Mouse (Mus musculus): ENCODE results near the gene Rassf10. TPM values are rescaled to one million over a fixed set of nuclear protein-coding genes. Genes with fewer than 3 reads are reported as not detected.

The Rassf10 gene
- polyA plus RNA-seq (2015; fragmentation: Nextera tagmentation; extraction: Ambion mirVana), result 3.6 and 5.4 TPM in 2 replicates

- peaks cover 19% of the 10 kb centered on the region for H3K4me1 ChIP-seq
- peak within 1 kb of the TSS; percentile 33 for H3K9ac ChIP-seq
- peak; percentile 21; the same call in 1 of the 2 replicates for ATAC-seq (replicated peaks)
- WGBS, result under 1% methylated on average over 35 of the region's 41 CpGs
- peak within 1 kb of the TSS; percentile 45 for H3K4me3 ChIP-seq
- H3K9me3 ChIP-seq, result no peaks in the 10 kb centered on the region
- no peaks in the 10 kb centered on the region for H3K36me3 ChIP-seq (replicated peaks)
- H3K4me2 ChIP-seq, result peak within 1 kb of the TSS; percentile 78
- no peak within 1 kb of the TSS for H3K27ac ChIP-seq
- H3K27me3 ChIP-seq (replicated peaks), result peaks cover 42% of the 10 kb centered on the region
These were observed at the start of gene Rassf10 for GRCm38 (mm10) chr7:112953777-112954291. TSS of gene Rassf10 (plus strand) at chr7:112953962.

GRCm38 (mm10) chr7:112906848-112907247, 46.9 kb upstream of the Rassf10 start:
- 76% methylated on average over 5 of the region's 5 CpGs for WGBS
- no peaks in the 10 kb centered on the region for H3K9me3 ChIP-seq
- no peak overlapping the region for H3K27ac ChIP-seq
- H3K27me3 ChIP-seq (replicated peaks), result no peaks in the 10 kb centered on the region
- H3K4me2 ChIP-seq, result no peak overlapping the region
- H3K9ac ChIP-seq, result no peak overlapping the region
- H3K36me3 ChIP-seq (replicated peaks), result no peaks in the 10 kb centered on the region
- no peak for ATAC-seq (replicated peaks)
- H3K4me1 ChIP-seq, result peaks cover 4% of the 10 kb centered on the region; the same call in 1 of the 2 replicates
- H3K4me3 ChIP-seq, result no peak overlapping the region

GRCm38 (mm10) chr7:112907468-112907867, 46.3 kb upstream of the Rassf10 start:
- Histone ChIP-seq H3K9me3 (no peaks in the 10 kb centered on the region), H3K9ac (no peak overlapping the region), H3K27me3 (replicated peaks) (no peaks in the 10 kb centered on the region), H3K27ac (no peak overlapping the region), H3K4me1 (peaks cover 4% of the 10 kb centered on the region; the same call in 1 of the 2 replicates), H3K4me3 (no peak overlapping the region), H3K36me3 (replicated peaks) (no peaks in the 10 kb centered on the region), H3K4me2 (no peak overlapping the region)
- WGBS, result 82% methylated on average over 2 of the region's 2 CpGs
- no peak for ATAC-seq (replicated peaks)

- 83% methylated on average over 10 of the region's 10 CpGs for WGBS
- H3K9me3 ChIP-seq, result no peaks in the 10 kb centered on the region
- H3K27me3 ChIP-seq (replicated peaks), result no peaks in the 10 kb centered on the region
- H3K9ac ChIP-seq, result no peak overlapping the region
- no peak overlapping the region for H3K4me3 ChIP-seq
- no peaks in the 10 kb centered on the region for H3K36me3 ChIP-seq (replicated peaks)
- H3K4me2 ChIP-seq, result no peak overlapping the region
- ATAC-seq (replicated peaks), result no peak
- peaks cover 4% of the 10 kb centered on the region; the same call in 1 of the 2 replicates for H3K4me1 ChIP-seq
- H3K27ac ChIP-seq, result no peak overlapping the region
These were observed 44.6 kb upstream of the Rassf10 start for GRCm38 (mm10) chr7:112909164-112909563.

- Histone ChIP-seq H3K36me3 (replicated peaks) (no peaks in the 10 kb centered on the region), H3K9ac (no peak overlapping the region), H3K27me3 (replicated peaks) (no peaks in the 10 kb centered on the region), H3K4me2 (no peak overlapping the region), H3K4me1 (0 out of 2 replicates have a peak, but pooled peaks cover 5% of the 10 kb centered on the region), H3K9me3 (no peaks in the 10 kb centered on the region), H3K27ac (no peak overlapping the region), H3K4me3 (no peak overlapping the region)
- no peak for ATAC-seq (replicated peaks)
- WGBS, result 91% methylated on average over 3 of the region's 3 CpGs
These were observed 40.8 kb upstream of the Rassf10 start for GRCm38 (mm10) chr7:112912969-112913368.

GRCm38 (mm10) chr7:112915571-112915970, 38.2 kb upstream of the Rassf10 start:
- Histone ChIP-seq H3K9ac (no peak overlapping the region), H3K4me1 (peaks cover 16% of the 10 kb centered on the region; the same call in 1 of the 2 replicates), H3K4me2 (no peak overlapping the region), H3K9me3 (no peaks in the 10 kb centered on the region), H3K27me3 (replicated peaks) (no peaks in the 10 kb centered on the region), H3K27ac (no peak overlapping the region), H3K36me3 (replicated peaks) (no peaks in the 10 kb centered on the region), H3K4me3 (no peak overlapping the region)
- no peak for ATAC-seq (replicated peaks)
- WGBS, result 75% methylated on average over 4 of the region's 4 CpGs

- Histone ChIP-seq H3K4me3 (no peak overlapping the region), H3K9me3 (no peaks in the 10 kb centered on the region), H3K27ac (no peak overlapping the region), H3K9ac (no peak overlapping the region), H3K36me3 (replicated peaks) (no peaks in the 10 kb centered on the region), H3K4me1 (peaks cover 16% of the 10 kb centered on the region; the same call in 1 of the 2 replicates), H3K4me2 (no peak overlapping the region), H3K27me3 (replicated peaks) (no peaks in the 10 kb centered on the region)
- 49% methylated on average over 10 of the region's 10 CpGs for WGBS
- no peak for ATAC-seq (replicated peaks)
These were observed 36.0 kb upstream of the Rassf10 start for GRCm38 (mm10) chr7:112917613-112918278.

GRCm38 (mm10) chr7:112918279-112918991, 35.3 kb upstream of the Rassf10 start:
- no peak overlapping the region for H3K9ac ChIP-seq

GRCm38 (mm10) chr7:112919845-112920244, 33.9 kb upstream of the Rassf10 start:
- Histone ChIP-seq H3K4me1 (peaks cover 21% of the 10 kb centered on the region; the same call in 1 of the 2 replicates), H3K27ac (no peak overlapping the region), H3K9ac (no peak overlapping the region), H3K9me3 (no peaks in the 10 kb centered on the region), H3K4me3 (no peak overlapping the region), H3K36me3 (replicated peaks) (no peaks in the 10 kb centered on the region), H3K4me2 (no peak overlapping the region), H3K27me3 (replicated peaks) (no peaks in the 10 kb centered on the region)
- ATAC-seq (replicated peaks), result 0 out of 2 replicates have a peak, but pooled peaks have one; percentile 59
- WGBS, result 3% methylated on average over 4 of the region's 4 CpGs

More at GRCm38 (mm10) chr7:112918279-112918991, 35.3 kb upstream of the Rassf10 start:
- WGBS, result 50% methylated on average over 22 of the region's 22 CpGs
- Histone ChIP-seq H3K27ac (no peak overlapping the region), H3K27me3 (replicated peaks) (no peaks in the 10 kb centered on the region), H3K9me3 (no peaks in the 10 kb centered on the region), H3K4me2 (peak overlapping the region; percentile 24), H3K4me3 (no peak overlapping the region), H3K36me3 (replicated peaks) (no peaks in the 10 kb centered on the region), H3K4me1 (peaks cover 21% of the 10 kb centered on the region; the same call in 1 of the 2 replicates)
- no peak for ATAC-seq (replicated peaks)

GRCm38 (mm10) chr7:112922801-112923200, 31.0 kb upstream of the Rassf10 start:
- Histone ChIP-seq H3K4me1 (peaks cover 15% of the 10 kb centered on the region; the same call in 1 of the 2 replicates), H3K9ac (no peak overlapping the region), H3K4me2 (no peak overlapping the region), H3K27ac (no peak overlapping the region), H3K9me3 (no peaks in the 10 kb centered on the region), H3K36me3 (replicated peaks) (no peaks in the 10 kb centered on the region), H3K27me3 (replicated peaks) (no peaks in the 10 kb centered on the region), H3K4me3 (no peak overlapping the region)
- WGBS, result 23% methylated on average over 4 of the region's 4 CpGs
- no peak for ATAC-seq (replicated peaks)

- Histone ChIP-seq H3K27ac (no peak overlapping the region), H3K4me2 (no peak overlapping the region), H3K4me1 (peaks cover 10% of the 10 kb centered on the region; the same call in 1 of the 2 replicates), H3K27me3 (replicated peaks) (no peaks in the 10 kb centered on the region), H3K36me3 (replicated peaks) (no peaks in the 10 kb centered on the region), H3K4me3 (no peak overlapping the region), H3K9me3 (no peaks in the 10 kb centered on the region), H3K9ac (no peak overlapping the region)
- 82% methylated on average over 3 of the region's 3 CpGs for WGBS
- ATAC-seq (replicated peaks), result no peak
These were observed 30.1 kb upstream of the Rassf10 start for GRCm38 (mm10) chr7:112923712-112924111.

GRCm38 (mm10) chr7:112930669-112931068, 23.1 kb upstream of the Rassf10 start:
- Histone ChIP-seq H3K27me3 (replicated peaks) (no peaks in the 10 kb centered on the region), H3K4me3 (no peak overlapping the region), H3K27ac (no peak overlapping the region), H3K36me3 (replicated peaks) (no peaks in the 10 kb centered on the region), H3K4me2 (no peak overlapping the region), H3K9me3 (no peaks in the 10 kb centered on the region), H3K9ac (no peak overlapping the region), H3K4me1 (no peaks in the 10 kb centered on the region)
- ATAC-seq (replicated peaks), result no peak
- WGBS, result 65% methylated on average over 7 of the region's 7 CpGs

All from midbrain, embryonic 15.5 days (tissue).